Mouse (Mus musculus) testis, postnatal 10 days (tissue): Measurements from ENCODE around the gene Triobp.

ENCODE experiments used
- DNase-seq: peaks from one replicate; pipeline ENCODE4 v3.0.0; 2021; ENCODE audit warnings: low spot score

Gene Triobp

DNA sequence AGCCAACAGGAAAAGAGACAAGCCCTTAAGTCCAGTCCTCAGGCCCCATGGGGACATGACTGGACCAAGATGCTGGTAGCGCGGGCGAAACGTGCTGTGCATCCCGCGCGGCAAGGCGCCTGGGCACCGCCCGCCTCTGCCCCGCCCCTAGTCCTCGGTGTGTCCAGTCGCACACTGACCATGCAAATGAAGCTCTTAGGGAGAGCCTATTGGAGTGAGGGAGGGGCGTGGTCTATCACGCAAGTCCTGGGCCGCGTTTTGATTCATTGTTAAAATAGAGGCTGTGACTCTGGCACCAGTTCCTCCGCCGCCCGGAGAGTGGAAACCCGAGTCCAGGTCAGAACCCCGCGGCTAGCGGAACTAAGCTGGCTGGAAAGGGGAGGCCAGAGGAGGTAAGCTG lies at the start of gene Triobp:
TSS of gene Triobp (plus strand) at position 68 of the 400 bp plus-strand sequence.
- peak; percentile 91 for DNase-seq

- DNase-seq = no peak
These were observed 49.0 kb upstream of the Triobp start for GRCm38 (mm10) chr15:78898507-78899001.

DNA sequence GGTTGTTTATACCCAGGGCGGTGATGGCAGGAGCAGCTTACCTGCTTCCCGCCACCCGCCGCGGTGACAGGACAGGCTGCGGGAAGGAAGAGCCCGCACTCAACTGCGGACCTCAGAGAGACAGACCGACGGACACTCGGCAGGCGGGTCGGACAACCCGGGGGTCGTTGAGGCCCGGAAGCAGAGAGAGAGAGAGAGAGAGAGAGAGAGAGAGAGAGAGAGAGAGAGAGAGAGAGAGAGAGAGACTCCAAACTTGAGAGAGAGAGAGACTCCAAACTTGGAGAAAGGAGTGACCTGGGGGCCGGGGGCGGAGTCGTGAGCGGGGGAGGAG lies 48.1 kb upstream of the Triobp start, which contains the start of gene Gm49510:
TSS of gene Gm49510 (plus strand) at position 259 of the 331 bp plus-strand sequence.
- DNase-seq = no peak

GRCm38 (mm10) chr15:78899740-78900584 lies 47.6 kb upstream of the Triobp start, which contains the start of gene Sh3bp1:
TSS of gene Sh3bp1 (plus strand) at chr15:78899768.
- peak; percentile 85 for DNase-seq

DNA sequence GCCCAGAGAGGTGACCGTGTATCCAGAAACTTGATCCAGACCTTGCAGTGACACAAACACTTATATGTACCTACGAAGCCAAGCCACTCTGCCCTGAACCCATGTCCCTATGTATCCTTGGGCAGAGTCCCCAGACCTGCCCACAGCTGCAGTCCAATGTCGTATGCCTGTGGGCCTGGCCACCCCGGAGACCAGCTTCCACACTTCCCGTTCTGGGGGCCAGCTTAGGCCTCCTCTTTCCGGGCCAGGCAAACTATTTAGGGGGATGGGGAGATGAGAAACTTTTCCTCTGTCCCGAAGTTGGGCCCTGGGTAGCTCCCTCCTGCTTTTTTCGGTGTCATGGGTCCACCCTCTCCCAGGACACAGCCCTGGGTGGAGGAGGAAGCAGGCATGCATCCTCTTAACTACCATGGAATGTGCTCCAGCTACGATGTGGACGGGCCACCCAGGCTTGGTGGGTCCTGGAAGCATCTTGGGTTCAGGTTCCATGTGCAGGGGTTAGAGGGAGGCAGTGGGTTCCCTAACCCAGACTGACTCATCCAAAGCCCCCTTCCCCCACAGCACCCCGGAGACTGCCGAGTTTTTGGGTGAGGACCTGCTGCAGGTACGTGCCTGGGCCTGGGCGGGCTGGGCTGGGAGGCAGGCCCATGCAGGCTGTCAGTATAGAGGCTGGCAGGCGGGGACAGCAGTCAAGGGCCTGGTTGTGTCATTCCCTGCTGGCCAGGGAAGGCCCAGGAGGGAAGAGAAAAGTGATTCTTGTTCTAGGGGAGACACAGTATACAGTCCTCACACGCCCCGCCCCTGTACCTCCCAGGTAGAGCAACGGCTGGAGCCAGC lies 46.7 kb upstream of the Triobp start:
- no peak for DNase-seq

DNA sequence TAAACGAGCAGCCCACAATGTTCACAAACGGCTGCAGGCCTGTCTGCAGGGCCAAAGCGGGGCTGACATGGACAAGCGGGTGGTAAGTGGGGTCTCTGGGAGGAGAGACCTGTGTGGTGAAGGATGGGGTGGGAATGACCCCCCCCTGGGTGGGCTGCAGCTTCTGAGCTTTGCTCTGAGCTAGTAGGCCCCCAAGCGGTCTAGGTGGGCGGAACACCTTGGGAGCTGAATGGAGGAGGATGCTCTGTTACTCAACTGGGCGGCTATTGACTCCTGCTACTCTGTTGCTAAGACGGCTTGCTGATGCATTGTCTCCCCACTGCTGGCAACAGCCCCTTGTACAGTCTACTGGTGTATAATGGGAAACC lies 46.1 kb upstream of the Triobp start:
- no peak for DNase-seq

- DNase-seq = peak; percentile 93
These were observed 44.3 kb upstream of the Triobp start for GRCm38 (mm10) chr15:78903243-78903642.

- DNase-seq = no peak
These were observed 39.1 kb upstream of the Triobp start for GRCm38 (mm10) chr15:78908399-78908798.

DNA sequence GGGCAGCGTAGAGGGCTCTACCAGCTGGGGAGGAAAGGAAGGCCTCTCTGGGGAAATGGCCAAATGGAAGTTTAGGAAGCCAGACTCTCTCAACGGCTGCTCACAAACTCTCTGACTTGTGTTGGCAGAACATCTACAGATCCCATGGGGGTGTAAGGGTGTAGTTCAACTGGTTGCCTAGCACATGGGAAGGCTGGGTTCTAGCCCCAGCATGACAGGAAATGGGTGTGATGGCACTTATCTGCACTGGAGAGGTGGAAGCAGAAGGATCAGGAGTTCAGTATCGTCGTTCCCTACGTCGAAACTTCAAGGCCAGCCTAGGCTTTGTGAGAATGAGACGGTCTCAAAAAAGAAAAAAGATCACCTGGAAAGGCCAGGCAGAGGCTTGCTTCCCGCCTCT lies 38.5 kb upstream of the Triobp start:
- no peak for DNase-seq

DNA sequence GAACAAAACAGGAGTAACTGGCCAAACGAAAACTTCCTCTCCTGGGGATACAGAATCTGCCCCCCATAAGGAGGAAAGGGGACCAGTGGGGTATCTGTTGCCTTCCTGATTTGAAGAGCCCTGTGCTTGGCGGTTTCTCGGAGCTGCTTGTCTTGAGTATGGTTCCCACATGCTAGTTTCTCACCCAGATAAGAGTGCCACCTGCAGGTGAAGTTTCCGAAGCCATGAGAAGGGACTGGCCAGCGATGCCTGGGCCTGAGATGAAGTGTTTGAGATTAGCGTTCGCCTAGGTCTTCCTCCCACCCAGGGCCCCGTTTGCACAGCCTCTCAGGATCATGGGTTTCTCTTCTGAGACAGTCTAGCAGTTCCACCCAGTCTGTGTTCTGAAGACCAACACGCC lies 35.5 kb upstream of the Triobp start:
- no peak for DNase-seq

DNA sequence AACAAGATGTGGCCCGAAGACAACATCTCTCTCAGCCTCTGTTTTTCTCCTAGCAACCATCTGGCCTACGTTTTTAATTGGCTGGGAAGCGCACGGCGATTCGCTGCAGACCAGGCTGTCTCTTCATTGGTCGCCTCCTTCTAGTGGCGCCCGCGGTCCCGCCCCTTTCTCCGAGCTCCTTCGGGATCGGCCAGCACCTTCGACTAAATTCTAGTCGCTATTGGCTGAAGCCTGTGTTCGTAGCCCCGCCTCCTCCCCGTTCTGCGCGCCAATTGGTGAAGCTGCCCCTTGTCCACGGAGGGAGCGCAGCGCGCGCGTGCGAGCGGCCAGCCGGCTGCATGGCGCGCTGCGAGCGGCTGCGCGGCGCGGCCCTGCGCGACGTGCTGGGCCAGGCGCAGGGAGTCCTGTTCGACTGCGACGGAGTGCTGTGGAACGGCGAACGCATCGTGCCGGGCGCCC lies 33.9 kb upstream of the Triobp start, which contains the start of gene Pdxp:
TSS of gene Pdxp (plus strand) at position 288 of the 459 bp plus-strand sequence.
- peak; percentile 96 for DNase-seq

GRCm38 (mm10) chr15:78914091-78914822 lies 33.3 kb upstream of the Triobp start:
- DNase-seq = peak; percentile 73

DNA sequence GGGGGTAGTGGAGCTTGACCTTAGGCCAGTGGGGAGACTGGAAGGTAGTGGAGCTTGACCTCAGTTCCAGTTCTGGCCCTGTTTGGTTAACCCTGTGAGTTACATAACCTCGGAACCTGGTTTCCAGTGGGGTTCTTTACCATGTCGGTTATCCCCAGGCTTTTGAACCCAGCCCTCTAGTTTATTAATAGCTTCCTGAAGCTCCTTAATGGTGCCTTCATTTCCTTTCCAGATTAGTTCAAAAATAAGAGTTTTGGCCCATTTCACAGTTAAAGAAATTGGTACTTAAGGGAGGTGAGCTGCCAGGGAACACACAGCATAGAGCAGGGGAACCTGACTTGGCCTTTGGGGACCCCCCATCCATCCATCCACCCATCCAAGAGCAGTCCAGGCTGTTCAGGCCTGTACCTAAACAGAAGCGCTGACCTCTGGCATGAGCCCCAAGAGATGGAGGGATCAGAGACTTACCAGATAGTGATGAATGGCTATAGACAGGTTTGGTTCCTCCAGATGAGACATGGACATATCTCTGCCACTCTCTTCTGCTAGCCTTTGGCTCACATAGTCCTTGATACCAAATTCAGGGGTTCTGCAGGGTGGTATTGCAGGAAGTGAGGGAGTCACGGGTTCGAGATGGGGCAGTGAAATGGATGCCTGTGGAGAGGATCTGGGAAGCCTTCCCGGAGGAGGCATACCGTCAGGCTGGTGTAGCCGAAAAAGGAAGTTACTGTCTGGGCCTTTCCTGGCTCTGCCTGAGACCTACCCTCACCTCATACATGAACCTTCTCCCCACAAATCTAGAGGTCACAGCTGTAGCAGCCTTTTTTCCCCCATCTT lies 32.5 kb upstream of the Triobp start:
- DNase-seq = no peak

DNA sequence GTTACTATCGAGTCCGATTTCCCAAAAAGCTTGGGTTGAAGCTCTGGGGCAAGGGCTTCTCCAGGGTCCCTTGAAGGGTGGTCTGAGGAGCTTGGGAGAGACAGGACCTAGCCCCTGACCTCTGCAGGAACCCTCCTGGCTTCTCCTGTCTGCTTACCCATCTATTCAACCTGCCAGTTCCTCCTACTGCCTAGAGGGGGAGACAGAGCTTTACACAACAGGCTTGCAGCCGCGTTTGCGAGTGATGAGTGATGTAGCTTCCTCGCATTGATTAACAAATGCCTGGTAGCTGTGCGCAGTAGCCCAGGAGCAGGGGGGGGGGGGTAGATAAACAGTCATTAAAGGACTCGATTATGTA lies 31.9 kb upstream of the Triobp start:
- DNase-seq = peak; percentile 67

- DNase-seq = no peak
These were observed 31.3 kb upstream of the Triobp start for GRCm38 (mm10) chr15:78916052-78916826.

- DNase-seq = no peak
These were observed 29.4 kb upstream of the Triobp start for GRCm38 (mm10) chr15:78918126-78918525.

GRCm38 (mm10) chr15:78919914-78920313 lies 27.6 kb upstream of the Triobp start:
- no peak for DNase-seq

GRCm38 (mm10) chr15:78922700-78923099 lies 24.8 kb upstream of the Triobp start:
- no peak for DNase-seq

GRCm38 (mm10) chr15:78923585-78923984 lies 23.9 kb upstream of the Triobp start:
- DNase-seq = no peak

DNA sequence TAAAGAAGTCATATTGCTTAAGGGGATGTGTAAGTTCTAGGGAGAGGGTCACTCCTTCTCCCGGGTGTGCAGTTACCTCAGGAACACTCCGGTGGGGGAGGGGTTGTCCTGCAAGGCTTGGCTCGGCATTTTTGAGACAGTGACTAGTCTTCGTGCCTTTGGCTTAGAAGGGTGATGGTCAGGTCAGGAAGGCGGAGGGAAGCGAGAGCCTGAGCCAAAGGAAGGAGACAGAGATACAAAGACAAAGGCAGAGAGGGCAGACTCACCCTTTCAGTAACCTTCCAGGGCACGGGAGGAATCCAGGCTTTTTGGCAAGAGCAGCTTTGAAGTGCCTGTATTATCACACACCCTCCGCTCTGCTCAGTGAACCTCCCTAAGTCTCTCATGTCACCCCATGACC lies 22.4 kb upstream of the Triobp start:
- peak; percentile 80 for DNase-seq
